Mouse (Mus musculus) urinary bladder, postnatal 25 days (tissue): ENCODE results near the gene Emc4.

ENCODE experiments used
- DNase-seq: peaks from one replicate; pipeline ENCODE4 v3.0.0; 2022; ENCODE audit warnings: low spot score

Gene Emc4

GRCm38 (mm10) chr2:112367726-112368673 lies at the start of gene Emc4:
Gene Emc4 (minus strand): TSS chr2:112368027.
- peak; percentile 91 for DNase-seq

DNA sequence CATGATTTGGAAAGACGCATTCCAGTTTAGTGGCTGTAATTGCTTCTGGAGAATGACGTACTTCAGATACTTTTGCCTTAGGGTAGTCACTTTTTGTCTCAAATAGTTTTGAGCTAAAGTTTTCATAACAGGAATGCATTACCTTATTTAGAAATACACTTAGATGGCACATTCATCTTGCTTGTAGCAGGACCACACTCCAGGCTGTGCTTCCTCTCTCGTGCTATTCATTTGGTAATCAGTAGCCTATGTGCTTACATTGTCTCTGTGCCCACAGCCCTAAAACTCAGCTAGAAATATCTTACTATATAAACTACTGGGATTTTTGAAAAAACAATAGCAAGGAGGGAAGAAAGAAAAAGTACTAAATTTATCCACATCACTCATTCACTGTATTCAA lies 39.2 kb upstream of the Emc4 start:
- no peak for DNase-seq

DNA sequence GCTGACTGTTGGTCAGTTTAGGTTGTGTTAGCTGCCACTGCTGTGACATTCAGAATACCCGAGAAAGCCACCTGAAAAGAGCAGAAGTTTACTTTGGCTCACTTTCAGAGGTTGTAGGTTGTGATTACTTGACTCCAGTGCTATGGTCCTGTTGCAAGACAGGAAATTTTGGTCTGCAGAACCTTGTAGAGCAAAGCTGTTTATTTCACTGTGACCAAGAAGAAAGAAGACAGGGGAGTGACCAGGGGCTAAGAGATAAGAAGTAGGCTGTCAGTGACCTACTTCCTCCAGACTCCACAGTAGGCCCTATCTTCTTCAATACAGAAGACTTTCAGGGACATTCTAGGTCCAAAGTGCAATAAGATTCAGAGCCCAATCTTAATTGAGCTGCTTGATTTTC lies 28.8 kb upstream of the Emc4 start:
- no peak for DNase-seq

DNA sequence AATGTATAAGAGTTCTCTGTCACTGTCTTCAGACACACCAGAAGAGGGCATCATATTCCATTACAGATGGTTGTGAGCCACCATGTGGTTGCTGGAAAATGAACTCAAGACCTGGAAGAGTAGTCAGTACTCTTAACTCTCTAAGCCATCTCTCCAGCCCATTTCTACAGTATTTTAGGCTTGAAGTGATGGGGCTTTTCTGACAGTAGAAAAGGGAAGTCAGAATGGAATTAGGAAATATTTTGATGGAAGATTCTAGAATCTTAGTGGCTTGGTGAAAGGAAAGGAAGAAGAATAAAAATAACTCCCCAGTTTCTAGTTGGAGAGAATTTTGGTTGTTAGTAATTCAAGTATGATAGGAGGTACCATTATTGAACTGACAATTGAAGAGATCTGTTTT lies 26.1 kb upstream of the Emc4 start:
- DNase-seq: no peak

DNA sequence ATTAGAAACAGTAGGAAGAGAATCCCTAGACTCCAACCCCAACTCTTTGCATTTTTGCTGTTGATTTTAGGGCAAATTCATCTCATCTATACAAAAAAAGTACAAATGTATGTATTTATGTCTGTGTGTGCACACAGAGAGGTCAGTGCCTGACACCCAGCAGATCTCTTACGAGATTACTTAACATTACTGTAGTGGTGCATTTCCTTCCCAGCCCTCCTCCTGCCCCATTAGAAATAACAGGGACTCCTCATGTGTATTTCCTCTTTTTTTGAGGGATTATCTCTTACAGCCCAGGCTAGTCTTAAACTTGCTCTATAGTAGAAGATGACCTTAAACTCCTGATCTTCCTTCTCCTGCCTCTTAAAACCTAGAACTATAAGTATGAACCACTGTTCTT lies 24.9 kb upstream of the Emc4 start:
- no peak for DNase-seq

GRCm38 (mm10) chr2:112391346-112392000 lies 23.6 kb upstream of the Emc4 start:
- DNase-seq: no peak

DNA sequence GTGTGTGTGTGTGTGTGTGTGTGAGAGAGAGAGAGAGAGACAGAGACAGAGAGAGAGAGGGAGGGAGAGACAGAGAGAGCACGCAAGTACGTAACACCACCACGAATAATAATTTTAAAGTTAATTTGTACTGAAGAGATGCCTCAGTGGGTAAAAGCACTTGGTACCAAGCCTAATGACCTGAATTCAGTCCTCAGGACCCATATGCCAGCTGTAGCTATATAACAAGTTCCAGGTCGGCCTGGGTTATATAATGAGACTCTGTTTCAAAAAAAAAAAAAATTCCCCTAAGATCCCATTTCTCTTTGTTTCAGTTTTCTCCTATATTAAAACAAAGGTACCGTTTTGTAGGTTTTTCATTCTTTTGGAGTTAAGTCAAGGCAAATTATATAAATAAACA lies 23.0 kb upstream of the Emc4 start:
- DNase-seq: no peak

DNA sequence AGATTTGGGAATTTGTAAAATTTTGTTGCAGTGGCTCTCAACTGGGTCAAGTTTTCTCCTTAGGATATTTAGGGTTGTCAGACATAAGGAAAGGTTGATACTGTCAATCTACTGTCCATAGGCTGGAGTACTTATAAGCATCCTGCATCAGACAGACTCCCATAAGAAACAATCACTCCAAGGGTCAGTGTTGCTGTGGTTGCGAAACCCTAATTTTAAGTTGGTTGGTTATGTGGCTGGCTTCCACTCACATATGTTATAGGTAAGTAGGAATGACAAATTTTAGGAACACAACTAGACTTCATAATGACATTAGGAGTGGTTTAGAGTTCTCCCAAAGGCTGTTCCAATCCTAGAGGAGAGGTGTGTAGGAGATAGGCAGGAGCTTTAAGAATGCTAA lies 13.4 kb upstream of the Emc4 start:
- no peak for DNase-seq

DNA sequence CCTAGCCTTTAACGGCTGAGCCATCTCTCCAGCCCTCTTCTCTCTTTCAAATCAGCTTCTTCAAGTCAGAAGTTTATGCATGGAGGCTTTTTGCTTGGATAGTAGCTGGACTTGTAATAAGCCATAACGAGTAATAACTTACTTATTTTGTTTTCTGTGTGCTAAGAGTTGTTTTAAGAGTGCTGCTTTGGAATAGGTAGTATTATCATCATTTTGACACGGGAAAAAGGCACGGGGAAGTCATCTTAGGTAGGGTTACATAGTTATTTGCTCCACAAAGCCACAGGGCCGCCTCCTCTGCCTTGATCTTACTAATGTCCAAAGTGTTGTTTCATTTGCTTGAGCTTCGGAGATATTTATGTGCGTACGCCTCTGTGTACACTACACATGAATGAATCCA lies 12.3 kb upstream of the Emc4 start:
- DNase-seq: no peak

- DNase-seq: peak; percentile 98
These were observed 11.4 kb upstream of the Emc4 start, which contains the start of gene Katnbl1 for GRCm38 (mm10) chr2:112378973-112379898. Gene Katnbl1 (plus strand): TSS chr2:112379211.

DNA sequence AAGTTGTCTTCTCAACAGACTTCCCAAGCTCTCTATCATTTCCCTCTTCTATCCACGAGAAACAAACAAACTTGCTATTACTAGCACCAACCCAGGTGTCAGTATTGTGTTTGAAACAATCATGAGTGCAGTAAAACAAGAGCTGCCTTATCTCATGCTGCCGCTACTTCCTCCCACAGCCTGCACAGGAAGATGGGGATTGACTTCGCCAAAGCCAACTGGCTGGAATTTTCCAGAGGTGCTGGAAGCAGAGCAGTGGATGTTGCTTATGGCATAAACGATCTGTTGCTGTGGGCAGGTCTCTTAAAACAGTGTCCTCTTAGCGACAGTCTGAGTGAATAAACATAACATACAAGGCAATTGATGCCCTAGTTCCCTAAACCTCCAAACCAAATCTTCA lies 6.8 kb upstream of the Emc4 start:
- DNase-seq: no peak

DNA sequence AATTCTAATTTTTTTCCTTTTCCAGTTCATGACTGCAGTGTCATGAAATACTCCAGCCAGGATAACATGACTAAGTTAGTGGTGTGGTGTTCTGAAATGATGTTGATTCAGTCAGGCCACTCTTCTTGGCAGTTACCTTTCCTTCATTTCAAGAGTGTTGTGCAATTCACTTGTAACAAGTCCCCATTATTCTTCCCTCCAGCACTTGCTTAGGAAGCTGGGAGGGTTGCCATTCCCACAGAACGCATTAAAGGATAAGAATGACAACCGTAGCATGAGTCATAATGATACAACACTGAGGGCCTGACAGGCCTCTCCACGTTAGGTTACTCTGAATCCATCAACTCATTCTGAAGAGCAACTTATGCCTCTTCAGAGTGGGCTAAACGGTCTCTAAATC lies 5.3 kb upstream of the Emc4 start:
- no peak for DNase-seq

DNA sequence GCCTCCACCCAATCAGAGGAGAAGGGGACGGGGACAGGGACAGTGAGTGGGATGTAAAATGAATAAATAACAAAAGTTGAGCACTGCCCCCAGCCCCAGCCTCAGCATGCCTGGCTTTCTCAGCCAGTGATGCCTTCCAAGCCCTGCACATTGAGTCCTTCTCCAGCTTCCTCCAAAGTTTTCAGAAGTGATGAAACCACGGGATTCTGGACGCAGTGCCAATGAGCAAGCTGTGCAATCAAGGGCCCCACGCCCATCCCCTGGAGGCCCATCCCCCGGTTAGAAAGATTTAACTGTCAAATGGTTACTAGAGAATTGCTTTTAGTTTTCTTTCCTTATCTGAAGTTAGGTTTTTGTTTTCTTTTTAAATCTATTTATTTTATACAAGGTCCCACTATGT lies 2.1 kb upstream of the Emc4 start:
- DNase-seq: no peak

- no peak for DNase-seq
These were observed 605 bp downstream of the Emc4 start for GRCm38 (mm10) chr2:112367222-112367621.

DNA sequence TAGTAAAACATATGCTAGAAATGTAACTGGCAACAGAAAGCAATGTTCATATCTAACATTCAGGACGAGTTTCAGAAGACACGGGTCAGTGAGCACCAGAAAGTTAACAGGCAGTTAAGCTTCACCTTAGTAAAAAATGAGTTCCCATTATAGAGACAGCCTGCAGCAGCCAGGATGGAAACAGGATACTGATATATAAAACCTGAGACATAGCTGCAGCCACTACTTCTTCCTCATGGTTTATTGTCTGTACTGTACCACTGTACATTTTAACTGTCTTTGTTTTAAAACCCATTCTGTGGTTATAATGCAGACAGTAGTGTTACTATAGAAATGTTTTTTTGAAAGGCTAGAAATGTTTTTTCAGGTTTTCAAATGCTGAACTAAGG lies 7.1 kb downstream of the Emc4 start:
- no peak for DNase-seq

DNA sequence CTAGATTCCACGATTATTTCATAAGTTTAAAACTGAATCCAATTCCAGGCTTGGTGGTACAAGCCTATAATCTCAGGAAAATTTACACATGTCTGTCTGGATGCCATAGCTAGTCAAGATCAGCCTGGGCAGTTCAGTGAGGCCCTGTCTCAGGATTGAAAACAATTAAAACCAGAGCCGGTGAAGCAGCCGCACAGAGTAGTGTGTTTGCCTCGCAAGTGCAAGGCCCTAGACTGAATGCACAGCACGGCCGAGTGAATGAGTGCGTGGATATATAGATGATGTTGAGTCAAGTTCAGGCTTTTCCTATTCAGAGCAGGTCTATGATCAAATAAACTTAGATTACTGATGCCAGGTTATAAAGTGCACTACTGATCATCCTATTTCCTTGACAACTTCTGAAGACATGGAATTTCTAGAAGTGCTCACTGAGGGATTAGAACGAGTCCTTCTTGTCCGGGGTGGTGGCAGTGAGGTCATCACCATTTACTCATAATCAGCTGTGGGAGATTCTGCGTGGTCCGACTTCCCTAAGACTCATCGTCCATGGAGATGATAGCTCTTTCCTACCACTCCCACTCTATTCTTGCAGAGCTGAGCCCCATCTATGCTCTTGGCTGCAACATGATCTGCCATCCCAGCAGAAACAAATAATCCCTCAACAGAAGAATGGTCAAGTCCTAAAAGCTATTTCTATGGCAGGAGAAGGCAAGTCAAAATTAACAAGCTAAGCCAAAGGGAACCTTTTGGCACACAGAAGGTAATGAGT lies 7.6 kb downstream of the Emc4 start:
- DNase-seq: no peak

GRCm38 (mm10) chr2:112359611-112360010 lies 8.2 kb downstream of the Emc4 start:
- DNase-seq: no peak

- DNase-seq: no peak
These were observed 14.0 kb downstream of the Emc4 start for GRCm38 (mm10) chr2:112353685-112354455.

- DNase-seq: no peak
These were observed 19.6 kb downstream of the Emc4 start for GRCm38 (mm10) chr2:112348246-112348645.

DNA sequence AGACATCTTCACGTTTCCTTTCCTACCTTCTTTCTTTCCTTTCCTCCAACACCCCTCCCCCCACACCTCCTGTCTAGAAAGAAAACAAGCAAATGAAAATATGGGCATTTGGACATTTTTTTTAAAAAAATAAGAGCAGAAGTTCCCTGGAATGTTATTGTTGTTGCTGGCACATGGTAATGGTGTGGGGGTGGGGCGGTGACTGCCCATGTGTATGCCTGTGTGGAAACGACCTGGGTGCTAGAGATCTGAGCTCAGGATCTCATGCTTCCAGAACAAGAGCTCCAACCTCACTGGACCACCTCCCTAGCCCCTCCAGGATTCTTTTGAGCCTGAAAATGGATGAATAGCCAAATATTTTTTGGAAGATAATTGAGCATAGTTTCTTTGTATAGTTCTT lies 26.7 kb downstream of the Emc4 start:
- DNase-seq: no peak

DNA sequence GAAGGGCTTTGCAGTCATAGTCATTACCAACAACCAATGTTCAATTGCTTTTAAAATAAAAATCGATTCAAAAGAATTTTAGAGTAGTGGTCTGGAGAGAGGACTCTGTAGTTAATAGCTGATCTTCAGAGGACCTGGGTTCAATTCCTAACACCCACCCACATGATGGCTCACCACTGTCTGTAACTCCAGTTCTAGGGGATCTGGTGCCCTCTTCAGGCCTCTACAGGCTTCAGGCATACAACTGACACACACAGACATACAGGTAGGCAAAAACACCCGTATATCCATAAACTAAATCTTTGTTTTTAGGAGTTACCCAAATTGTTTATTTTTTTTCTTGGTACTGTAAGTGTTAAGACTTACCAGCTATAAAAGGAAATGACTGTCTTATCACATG lies 28.1 kb downstream of the Emc4 start:
- DNase-seq: no peak
